Mouse (Mus musculus): ENCODE data around the gene Dock1.

GRCm38 (mm10) chr7:134698246-134698645 is 27.8 kb downstream of the Dock1 start:
- no peak for TF ChIP-seq POU5F1 (IDR thresholded peaks at IDR 0.05; ENCODE audit: borderline replicate concordance, low read length)
- no peak for TF ChIP-seq CTCF (conservative IDR thresholded peaks at IDR 0.05; ENCODE audit: low read length)

All from E14TG2a.4 (cell line).